Mouse (Mus musculus) C2C12 (cell line): ENCODE results near the gene Ppard.

Source experiments
- CEBPB ChIP-seq: IDR thresholded peaks from one replicate; pipeline ENCODE4 v1.6.1; 2011; ENCODE audit warnings: low read depth, mild to moderate bottlenecking, control low read depth, moderate library complexity
- CTCF ChIP-seq: IDR thresholded peaks from one replicate; pipeline ENCODE4 v1.5.1; 2011; ENCODE audit not compliant: control insufficient read depth, insufficient read depth, insufficient read length
- MAX ChIP-seq: IDR thresholded peaks from one replicate; pipeline ENCODE4 v1.6.1; 2011; ENCODE audit warnings: mild to moderate bottlenecking, control low read depth
- MYOD1 ChIP-seq: IDR thresholded peaks from one replicate; pipeline ENCODE4 v1.6.1; 2011; ENCODE audit warnings: low read depth; ENCODE audit not compliant: control insufficient read depth, insufficient read length
- MYOG ChIP-seq: IDR thresholded peaks from one replicate; pipeline ENCODE4 v1.6.1; 2011; ENCODE audit not compliant: control insufficient read depth, insufficient read length; ENCODE audit errors: extremely low read depth
- USF1 ChIP-seq: IDR thresholded peaks from one replicate; pipeline ENCODE4 v1.6.1; 2011; ENCODE audit warnings: low read depth, mild to moderate bottlenecking, control low read depth, moderate library complexity

GRCm38 (mm10) chr17:28283199-28283598 lies 50.7 kb downstream of the Ppard start:
- TF ChIP-seq CTCF (no peak), USF1 (no peak), MAX (no peak), CEBPB (no peak), MYOD1 (no peak), MYOG (no peak)
